Mouse (Mus musculus): ENCODE data around the gene Efnb2. TPM values are rescaled to one million over a fixed set of nuclear protein-coding genes. Genes with fewer than 3 reads are reported as not detected.

Gene Efnb2
- polyA plus RNA-seq, 1 experiment from 2014 or later: 8.7 TPM

DNA sequence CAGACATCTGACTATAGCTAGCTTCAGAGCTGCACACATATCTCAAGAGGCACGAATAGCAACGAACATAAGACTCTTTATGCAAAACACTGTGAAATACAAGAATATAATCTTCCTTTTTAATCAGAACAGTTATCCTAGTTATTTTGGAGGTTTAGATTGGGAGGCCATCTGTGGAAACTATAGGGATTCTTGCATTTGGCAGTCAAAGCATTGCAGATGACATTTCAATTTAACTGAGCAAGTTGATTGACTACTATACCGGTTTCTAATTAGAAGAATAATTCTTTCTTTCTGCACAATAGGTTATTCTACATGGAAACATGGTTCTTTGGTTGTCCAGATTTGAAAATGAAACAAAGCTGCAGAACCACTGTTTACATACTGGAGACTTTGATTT lies 38.6 kb downstream of the Efnb2 start:
- H3K9me3 ChIP-seq (replicated peaks; ENCODE audit: control insufficient read depth, low read length): no peaks in the 10 kb centered on the region
- peaks cover 15% of the 10 kb centered on the region for H3K36me3 ChIP-seq (ENCODE audit: control insufficient read depth, insufficient read depth, low read length)
- H3K27me3 ChIP-seq (ENCODE audit: control insufficient read depth, insufficient read depth, low read length): no peaks in the 10 kb centered on the region
- 83% methylated on average over 3 of the region's 3 CpGs for WGBS
- ATAC-seq (ENCODE audit: insufficient read depth, low FRiP score): no peak
- H3K4me3 ChIP-seq (replicated peaks; ENCODE audit: low read length): no peak overlapping the region
- H3K4me1 ChIP-seq (ENCODE audit: control insufficient read depth, insufficient read depth, low read length): peaks cover 11% of the 10 kb centered on the region; the same call in 1 of the 2 replicates
- H3K4me2 ChIP-seq (ENCODE audit: low read depth, low read length): no peak overlapping the region
- no peak overlapping the region for H3K27ac ChIP-seq (ENCODE audit: low read length)
- H3K9ac ChIP-seq (ENCODE audit: low read length): no peak overlapping the region

DNA sequence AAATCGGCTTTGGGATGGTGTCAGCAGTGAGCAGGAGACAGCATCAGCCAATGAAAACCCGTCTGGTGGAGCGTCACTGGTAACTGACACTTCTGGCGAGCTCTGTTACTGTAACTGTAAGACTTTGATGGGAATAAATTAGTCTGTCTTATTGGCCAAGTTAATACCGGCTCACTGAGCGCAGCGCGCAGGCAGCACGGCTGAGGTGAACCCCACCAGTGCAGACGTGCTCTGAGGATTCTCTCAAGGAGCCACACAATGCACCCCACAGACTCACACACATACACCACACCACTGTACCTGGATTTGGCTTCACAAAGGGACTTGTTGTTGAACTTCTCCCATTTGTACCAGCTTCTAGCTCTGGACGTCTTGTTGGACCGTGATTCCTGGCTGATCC lies 39.0 kb downstream of the Efnb2 start:
- Histone ChIP-seq H3K9me3 (replicated peaks; ENCODE audit: control insufficient read depth, low read length) (no peaks in the 10 kb centered on the region), H3K27me3 (ENCODE audit: control insufficient read depth, insufficient read depth, low read length) (no peaks in the 10 kb centered on the region), H3K4me2 (ENCODE audit: low read depth, low read length) (no peak overlapping the region), H3K4me1 (ENCODE audit: control insufficient read depth, insufficient read depth, low read length) (peaks cover 11% of the 10 kb centered on the region; the same call in 1 of the 2 replicates), H3K4me3 (replicated peaks; ENCODE audit: low read length) (no peak overlapping the region), H3K9ac (ENCODE audit: low read length) (no peak overlapping the region), H3K27ac (ENCODE audit: low read length) (no peak overlapping the region), H3K36me3 (ENCODE audit: control insufficient read depth, insufficient read depth, low read length) (peaks cover 15% of the 10 kb centered on the region)
- WGBS: 84% methylated on average over 12 of the region's 12 CpGs
- ATAC-seq (ENCODE audit: insufficient read depth, low FRiP score): no peak

DNA sequence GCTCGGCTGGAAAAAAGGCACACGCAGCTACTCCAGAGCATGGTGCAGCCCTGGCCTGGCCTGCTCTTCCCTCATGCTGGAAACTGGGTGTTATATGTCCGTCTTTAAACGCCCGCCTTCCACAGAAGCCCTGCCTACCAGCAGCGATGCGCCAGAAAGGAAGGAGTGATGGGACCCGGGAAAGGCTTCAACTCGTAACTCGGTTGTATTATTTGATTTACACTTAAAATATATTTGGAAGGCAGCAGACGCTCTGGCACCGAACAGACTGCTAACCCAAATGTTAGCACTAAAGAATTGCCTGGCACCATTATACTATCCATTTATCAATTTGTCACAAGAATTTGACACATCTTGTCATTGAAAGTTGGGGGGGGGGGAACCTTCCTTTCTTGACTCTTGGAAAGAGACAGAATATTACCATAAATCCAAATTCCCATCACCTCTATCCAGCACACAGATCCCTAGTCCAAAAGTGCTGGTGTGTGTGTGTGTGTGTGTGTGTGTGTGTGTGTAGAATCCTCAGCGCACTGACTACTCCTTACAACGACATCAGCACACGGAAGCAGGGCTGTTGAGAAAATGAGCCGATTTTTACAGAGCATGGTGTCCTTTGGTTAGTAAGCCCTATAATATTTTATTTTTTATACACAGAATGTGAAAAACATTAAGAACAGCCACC lies 39.7 kb downstream of the Efnb2 start:
- Histone ChIP-seq H3K9ac (ENCODE audit: low read length) (no peak overlapping the region), H3K4me1 (ENCODE audit: control insufficient read depth, insufficient read depth, low read length) (peaks cover 11% of the 10 kb centered on the region; the same call in 1 of the 2 replicates), H3K36me3 (ENCODE audit: control insufficient read depth, insufficient read depth, low read length) (peaks cover 15% of the 10 kb centered on the region), H3K27me3 (ENCODE audit: control insufficient read depth, insufficient read depth, low read length) (no peaks in the 10 kb centered on the region), H3K4me2 (ENCODE audit: low read depth, low read length) (no peak overlapping the region), H3K4me3 (replicated peaks; ENCODE audit: low read length) (no peak overlapping the region), H3K9me3 (replicated peaks; ENCODE audit: control insufficient read depth, low read length) (no peaks in the 10 kb centered on the region), H3K27ac (ENCODE audit: low read length) (no peak overlapping the region)
- WGBS: 76% methylated on average over 16 of the region's 16 CpGs
- no peak for ATAC-seq (ENCODE audit: insufficient read depth, low FRiP score)

- Histone ChIP-seq H3K9ac (ENCODE audit: low read length) (no peak overlapping the region), H3K36me3 (ENCODE audit: control insufficient read depth, insufficient read depth, low read length) (peaks cover 15% of the 10 kb centered on the region), H3K27ac (ENCODE audit: low read length) (no peak overlapping the region), H3K4me1 (ENCODE audit: control insufficient read depth, insufficient read depth, low read length) (peaks cover 11% of the 10 kb centered on the region; the same call in 1 of the 2 replicates), H3K4me3 (replicated peaks; ENCODE audit: low read length) (no peak overlapping the region), H3K27me3 (ENCODE audit: control insufficient read depth, insufficient read depth, low read length) (no peaks in the 10 kb centered on the region), H3K9me3 (replicated peaks; ENCODE audit: control insufficient read depth, low read length) (no peaks in the 10 kb centered on the region), H3K4me2 (ENCODE audit: low read depth, low read length) (no peak overlapping the region)
- ATAC-seq (ENCODE audit: insufficient read depth, low FRiP score): no peak
- WGBS: 86% methylated on average over 21 of the region's 21 CpGs
These were observed 40.5 kb downstream of the Efnb2 start for GRCm38 (mm10) chr8:8620536-8620935.

DNA sequence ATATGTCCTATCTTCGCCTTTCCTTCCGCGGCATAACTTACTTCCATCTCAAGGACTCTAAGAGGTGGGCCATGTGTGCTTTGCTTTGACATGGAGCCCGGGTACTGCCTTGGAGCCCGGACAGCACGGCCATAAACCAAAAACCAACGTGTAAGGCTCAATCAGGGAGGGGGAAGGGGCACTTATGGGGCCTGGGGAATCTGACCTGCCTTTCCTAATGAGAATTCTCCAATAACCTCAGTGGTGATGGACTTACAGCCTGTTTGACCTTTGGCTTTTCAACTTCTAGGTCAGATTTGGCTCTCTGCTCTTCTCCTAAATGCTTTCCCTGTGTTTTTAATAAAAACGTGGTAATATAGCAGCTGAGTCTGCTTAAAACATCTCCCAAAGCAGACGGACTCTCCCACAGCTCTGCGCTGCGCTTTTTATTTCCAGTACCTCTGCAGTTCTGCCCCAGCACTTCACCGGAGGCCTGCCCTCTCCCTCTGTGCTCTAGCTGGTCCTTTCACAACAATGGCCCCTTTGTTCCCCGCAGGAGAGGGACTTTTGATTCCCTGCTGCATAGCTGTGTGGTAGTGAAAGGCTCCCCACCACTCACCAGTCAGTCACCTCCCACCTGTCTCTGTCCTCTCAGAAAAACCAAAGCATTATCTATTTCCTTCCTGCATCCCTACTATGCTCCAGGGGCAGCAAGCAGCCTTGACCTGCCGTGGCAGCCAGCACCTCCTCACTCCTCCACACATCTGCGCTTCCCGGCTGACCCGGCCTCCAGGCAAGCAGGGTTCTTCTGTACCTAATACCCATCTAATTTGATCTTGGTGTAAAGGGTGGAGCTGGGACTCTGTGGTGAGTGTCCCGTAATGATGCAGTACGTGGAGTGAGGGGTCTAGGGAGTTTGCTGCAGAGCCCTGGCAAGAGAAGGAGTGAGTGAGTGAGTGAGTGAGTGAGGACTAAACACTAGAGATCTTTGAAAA lies 41.5 kb downstream of the Efnb2 start:
- Histone ChIP-seq H3K27ac (ENCODE audit: low read length) (no peak overlapping the region), H3K36me3 (ENCODE audit: control insufficient read depth, insufficient read depth, low read length) (peaks cover 15% of the 10 kb centered on the region), H3K4me2 (ENCODE audit: low read depth, low read length) (no peak overlapping the region), H3K27me3 (ENCODE audit: control insufficient read depth, insufficient read depth, low read length) (no peaks in the 10 kb centered on the region), H3K4me1 (ENCODE audit: control insufficient read depth, insufficient read depth, low read length) (peaks cover 11% of the 10 kb centered on the region; the same call in 1 of the 2 replicates), H3K9ac (ENCODE audit: low read length) (no peak overlapping the region), H3K9me3 (replicated peaks; ENCODE audit: control insufficient read depth, low read length) (no peaks in the 10 kb centered on the region), H3K4me3 (replicated peaks; ENCODE audit: low read length) (no peak overlapping the region)
- WGBS: 59% methylated on average over 19 of the region's 19 CpGs
- ATAC-seq (ENCODE audit: insufficient read depth, low FRiP score): no peak

DNA sequence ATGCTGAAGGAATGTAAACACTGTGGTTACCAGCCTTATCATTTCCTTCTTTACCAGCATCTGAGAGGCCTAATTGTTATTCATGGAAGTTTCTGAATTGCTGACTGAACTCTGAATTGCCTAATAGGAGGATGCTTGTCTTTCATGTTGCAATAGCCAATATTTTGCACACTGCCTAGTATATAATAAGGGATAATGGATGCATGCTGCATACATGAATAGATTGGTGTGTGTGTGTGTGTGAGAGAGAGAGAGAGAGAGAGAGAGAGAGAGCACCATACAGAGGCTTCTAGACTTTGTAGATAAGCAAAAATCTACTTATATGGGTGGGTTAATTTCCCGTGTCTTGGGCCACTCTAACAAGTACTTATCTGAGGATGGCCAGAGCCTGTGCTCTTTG lies 47.2 kb downstream of the Efnb2 start:
- no peak overlapping the region for H3K27ac ChIP-seq (ENCODE audit: low read length)
- no peaks in the 10 kb centered on the region for H3K36me3 ChIP-seq (ENCODE audit: control insufficient read depth, insufficient read depth, low read length)
- ATAC-seq (ENCODE audit: insufficient read depth, low FRiP score): no peak
- no peaks in the 10 kb centered on the region for H3K9me3 ChIP-seq (replicated peaks; ENCODE audit: control insufficient read depth, low read length)
- peaks cover 8% of the 10 kb centered on the region for H3K4me1 ChIP-seq (ENCODE audit: control insufficient read depth, insufficient read depth, low read length)
- H3K4me2 ChIP-seq (ENCODE audit: low read depth, low read length): no peak overlapping the region
- no peak overlapping the region for H3K4me3 ChIP-seq (replicated peaks; ENCODE audit: low read length)
- H3K9ac ChIP-seq (ENCODE audit: low read length): no peak overlapping the region
- WGBS: 63% methylated on average over 1 of the region's 1 CpGs
- no peaks in the 10 kb centered on the region for H3K27me3 ChIP-seq (ENCODE audit: control insufficient read depth, insufficient read depth, low read length)

DNA sequence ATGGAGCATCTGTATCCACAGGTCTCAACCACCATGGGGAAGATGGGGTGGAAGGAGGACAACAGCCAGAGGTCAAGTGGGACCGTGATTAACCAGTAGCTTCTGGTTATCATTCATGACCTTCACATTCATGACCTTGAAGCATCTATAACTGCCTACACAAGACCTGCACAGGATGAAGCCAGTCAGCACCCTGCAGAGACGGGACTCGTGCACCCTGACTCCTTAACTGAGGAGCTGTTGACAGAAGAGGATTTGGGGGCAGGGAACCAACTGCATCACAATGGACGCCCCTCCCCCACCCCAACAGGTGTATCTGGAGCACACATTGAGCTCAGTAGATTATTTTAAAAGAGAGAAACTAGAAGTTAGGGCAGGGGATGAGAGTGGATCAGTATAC lies 49.1 kb downstream of the Efnb2 start:
- no peak overlapping the region for H3K4me3 ChIP-seq (replicated peaks; ENCODE audit: low read length)
- H3K4me2 ChIP-seq (ENCODE audit: low read depth, low read length): no peak overlapping the region
- peaks cover 8% of the 10 kb centered on the region for H3K4me1 ChIP-seq (ENCODE audit: control insufficient read depth, insufficient read depth, low read length)
- no peaks in the 10 kb centered on the region for H3K9me3 ChIP-seq (replicated peaks; ENCODE audit: control insufficient read depth, low read length)
- H3K36me3 ChIP-seq (ENCODE audit: control insufficient read depth, insufficient read depth, low read length): no peaks in the 10 kb centered on the region
- no peak for ATAC-seq (ENCODE audit: insufficient read depth, low FRiP score)
- H3K27me3 ChIP-seq (ENCODE audit: control insufficient read depth, insufficient read depth, low read length): no peaks in the 10 kb centered on the region
- 71% methylated on average over 4 of the region's 4 CpGs for WGBS
- H3K27ac ChIP-seq (ENCODE audit: low read length): no peak overlapping the region
- no peak overlapping the region for H3K9ac ChIP-seq (ENCODE audit: low read length)

- no peak for ATAC-seq (ENCODE audit: insufficient read depth, low FRiP score)
- Histone ChIP-seq H3K4me3 (replicated peaks; ENCODE audit: low read length) (no peak overlapping the region), H3K27me3 (ENCODE audit: control insufficient read depth, insufficient read depth, low read length) (no peaks in the 10 kb centered on the region), H3K9me3 (replicated peaks; ENCODE audit: control insufficient read depth, low read length) (no peaks in the 10 kb centered on the region), H3K4me2 (ENCODE audit: low read depth, low read length) (no peak overlapping the region), H3K4me1 (ENCODE audit: control insufficient read depth, insufficient read depth, low read length) (peaks cover 13% of the 10 kb centered on the region), H3K27ac (ENCODE audit: low read length) (no peak overlapping the region), H3K36me3 (ENCODE audit: control insufficient read depth, insufficient read depth, low read length) (no peaks in the 10 kb centered on the region), H3K9ac (ENCODE audit: low read length) (0 out of 2 replicates have a peak overlapping the region, but pooled peaks have one; percentile 21)
- 23% methylated on average over 7 of the region's 7 CpGs for WGBS
These were observed 51.3 kb downstream of the Efnb2 start for GRCm38 (mm10) chr8:8609791-8610190.

DNA sequence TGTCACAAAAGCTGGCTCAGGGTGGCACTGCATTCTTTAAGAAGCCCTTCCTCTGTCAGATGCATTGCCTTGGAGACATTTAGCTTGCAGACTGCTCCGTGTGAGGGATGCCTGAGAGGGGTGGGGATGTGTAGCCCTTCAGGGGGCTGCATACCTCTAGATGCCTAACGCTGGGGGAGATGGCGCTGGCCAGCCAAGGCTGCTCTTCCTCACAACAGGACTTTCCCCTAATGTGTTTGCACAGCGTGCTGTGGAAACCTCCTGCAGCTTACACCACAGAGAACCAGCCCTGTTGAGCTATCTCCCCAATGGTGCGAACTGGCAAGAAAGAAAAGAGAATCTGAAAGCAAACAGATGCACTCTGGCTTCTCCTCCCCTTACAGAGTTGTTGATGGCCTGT lies 51.9 kb downstream of the Efnb2 start:
- H3K27me3 ChIP-seq (ENCODE audit: control insufficient read depth, insufficient read depth, low read length): no peaks in the 10 kb centered on the region
- no peaks in the 10 kb centered on the region for H3K36me3 ChIP-seq (ENCODE audit: control insufficient read depth, insufficient read depth, low read length)
- no peak for ATAC-seq (ENCODE audit: insufficient read depth, low FRiP score)
- no peaks in the 10 kb centered on the region for H3K9me3 ChIP-seq (replicated peaks; ENCODE audit: control insufficient read depth, low read length)
- H3K4me1 ChIP-seq (ENCODE audit: control insufficient read depth, insufficient read depth, low read length): peaks cover 13% of the 10 kb centered on the region
- no peak overlapping the region for H3K4me3 ChIP-seq (replicated peaks; ENCODE audit: low read length)
- no peak overlapping the region for H3K4me2 ChIP-seq (ENCODE audit: low read depth, low read length)
- H3K27ac ChIP-seq (ENCODE audit: low read length): no peak overlapping the region
- no peak overlapping the region; the same call in 1 of the 2 replicates for H3K9ac ChIP-seq (ENCODE audit: low read length)
- WGBS: 33% methylated on average over 5 of the region's 5 CpGs

Measured in stomach, embryonic 16.5 days (tissue).